8 mouse cellular contexts compared by ENCODE assay signal in genomic region chr11:4946947-4947812, GRCm38 (mm10). TPM values are rescaled to one million over a fixed set of nuclear protein-coding genes. Genes with fewer than 3 reads are reported as not detected.
A peak's percentile ranks its signal among the peaks of the same experiment; 100 is the strongest.
DNase-seq lines count a peak whose midpoint lies in the region; ATAC-seq and TF ChIP-seq lines count a peak whose summit lies in the region.

No protein-coding gene starts in this region.

- no peak; the same call in 1 of the 2 replicates for TF ChIP-seq CTCF in E14TG2a.4 (conservative IDR thresholded peaks at IDR 0.05; ENCODE audit: low read length)
- peak; percentile 22; the same call in 1 of the 2 replicates for TF ChIP-seq CTCF in bone marrow, adult 2 months (IDR thresholded peaks at IDR 0.05; ENCODE audit: control insufficient read depth, insufficient read depth, low read length)
- no peak; the same call in none of the 2 replicates for TF ChIP-seq CTCF in lung, postnatal 0 days (IDR thresholded peaks at IDR 0.05)

- no peak for TF ChIP-seq POLR2A in bone marrow, adult 2 months (IDR thresholded peaks at IDR 0.05; ENCODE audit: borderline replicate concordance, control insufficient read depth, low read depth, low read length)

- under 1% methylated on average over 118 of the region's 120 CpGs for WGBS in bone marrow, adult 2 months
- under 1% methylated on average over 100 of the region's 120 CpGs for WGBS in forebrain, embryonic 13.5 days
- under 1% methylated on average over 113 of the region's 120 CpGs for WGBS in hindbrain, embryonic 14.5 days
- under 1% methylated on average over 86 of the region's 120 CpGs for WGBS in lung, postnatal 0 days

- H3K27me3 ChIP-seq in E14TG2a.4 (ENCODE audit: insufficient read depth, low read length), result peaks cover 72% of the 10 kb centered on the region
- H3K27me3 ChIP-seq in forebrain, embryonic 13.5 days, result peaks cover 76% of the 10 kb centered on the region
- H3K27me3 ChIP-seq in hindbrain, embryonic 14.5 days (ENCODE audit: control insufficient read depth, insufficient read depth, low read length), result peaks cover 67% of the 10 kb centered on the region
- peaks cover 44% of the 10 kb centered on the region for H3K27me3 ChIP-seq in lung, postnatal 0 days (replicated peaks; ENCODE audit: insufficient read depth, low read length)

- H3K4me3 ChIP-seq in E14TG2a.4 (replicated peaks; ENCODE audit: low read length), result peak overlapping the region; percentile 91
- peak overlapping the region; percentile 41 for H3K4me3 ChIP-seq in bone marrow, adult 2 months (replicated peaks; ENCODE audit: control insufficient read depth, low read depth, low read length)
- H3K4me3 ChIP-seq in forebrain, embryonic 13.5 days, result peak overlapping the region; percentile 58
- peak overlapping the region; percentile 74 for H3K4me3 ChIP-seq in hindbrain, embryonic 14.5 days (replicated peaks; ENCODE audit: low read length)
- peak overlapping the region; percentile 43 for H3K4me3 ChIP-seq in lung, postnatal 0 days (ENCODE audit: low read depth, low read length)

- peak overlapping the region; percentile 78 for H3K4me2 ChIP-seq in forebrain, embryonic 13.5 days
- H3K4me2 ChIP-seq in hindbrain, embryonic 14.5 days (replicated peaks), result peak overlapping the region; percentile 63
- peak overlapping the region; percentile 75 for H3K4me2 ChIP-seq in lung, postnatal 0 days (replicated peaks; ENCODE audit: low read depth, low read length)

- H3K4me1 ChIP-seq in E14TG2a.4 (replicated peaks; ENCODE audit: low read depth, low read length), result peaks cover 33% of the 10 kb centered on the region
- H3K4me1 ChIP-seq in bone marrow, adult 2 months (ENCODE audit: control insufficient read depth, insufficient read depth, low read length), result no peaks in the 10 kb centered on the region
- peaks cover 35% of the 10 kb centered on the region for H3K4me1 ChIP-seq in forebrain, embryonic 13.5 days
- peaks cover 17% of the 10 kb centered on the region for H3K4me1 ChIP-seq in hindbrain, embryonic 14.5 days (replicated peaks; ENCODE audit: control insufficient read depth, insufficient read depth, low read length)
- H3K4me1 ChIP-seq in lung, postnatal 0 days (ENCODE audit: insufficient read depth, low read depth, low read length), result peaks cover 6% of the 10 kb centered on the region; the same call in 1 of the 2 replicates

- peak; percentile 81 for DNase-seq in hindbrain, embryonic 14.5 days (ENCODE audit: low spot score)
- peak; percentile 62 to 74 for DNase-seq in layer of hippocampus, postnatal 25 days (ENCODE audit: extremely low spot score in 1 of 2, low spot score in 1 of 2)
- DNase-seq in lung, postnatal 0 days (ENCODE audit: low spot score), result peak; percentile 48
- DNase-seq in retina, postnatal 1 day, result peak; percentile 87
- DNase-seq in thymus, postnatal 25 days, result peak; percentile 82

- H3K9ac ChIP-seq in forebrain, embryonic 13.5 days, result peak overlapping the region; percentile 71
- peak overlapping the region; percentile 82 for H3K9ac ChIP-seq in hindbrain, embryonic 14.5 days
- H3K9ac ChIP-seq in lung, postnatal 0 days (replicated peaks; ENCODE audit: low read depth), result no peak overlapping the region

- H3K9me3 ChIP-seq in E14TG2a.4 (ENCODE audit: low read length), result peaks cover 11% of the 10 kb centered on the region
- no peaks in the 10 kb centered on the region for H3K9me3 ChIP-seq in forebrain, embryonic 13.5 days (replicated peaks)
- H3K9me3 ChIP-seq in hindbrain, embryonic 14.5 days (ENCODE audit: control insufficient read depth, low read length), result no peaks in the 10 kb centered on the region
- H3K9me3 ChIP-seq in lung, postnatal 0 days (ENCODE audit: low read length), result no peaks in the 10 kb centered on the region

- peak; percentile 89 for ATAC-seq in forebrain, embryonic 13.5 days
- peak; percentile 95 for ATAC-seq in hindbrain, embryonic 14.5 days (ENCODE audit: low FRiP score)
- peak; percentile 63 for ATAC-seq in lung, postnatal 0 days

- H3K36me3 ChIP-seq in E14TG2a.4 (ENCODE audit: insufficient read depth, low read length), result peaks cover 38% of the 10 kb centered on the region
- no peaks in the 10 kb centered on the region for H3K36me3 ChIP-seq in forebrain, embryonic 13.5 days (ENCODE audit: poor library complexity, severe bottlenecking)
- H3K36me3 ChIP-seq in hindbrain, embryonic 14.5 days (replicated peaks; ENCODE audit: control insufficient read depth, insufficient read depth), result no peaks in the 10 kb centered on the region; the same call in 1 of the 2 replicates
- no peaks in the 10 kb centered on the region for H3K36me3 ChIP-seq in lung, postnatal 0 days (ENCODE audit: insufficient read depth, low read length)

- TF ChIP-seq EP300 in lung, postnatal 0 days (IDR thresholded peaks at IDR 0.05), result no peak

- peak overlapping the region; percentile 22; the same call in 1 of the 2 replicates for H3K27ac ChIP-seq in bone marrow, adult 2 months (ENCODE audit: control insufficient read depth, insufficient read depth, low read depth, low read length, poor library complexity)
- H3K27ac ChIP-seq in forebrain, embryonic 13.5 days, result peak overlapping the region; percentile 77
- peak overlapping the region; percentile 92 for H3K27ac ChIP-seq in hindbrain, embryonic 14.5 days
- no peak overlapping the region for H3K27ac ChIP-seq in lung, postnatal 0 days (ENCODE audit: low read length)

RNA-seq across cellular contexts. Expression of gene Nefh, which starts 0.7 kb away (rescaled TPM):
- polyA plus RNA-seq in bone marrow, adult 2 months (2011; ENCODE audit: insufficient read depth, insufficient read length, low replicate concordance, missing spikeins), result 1.2 and 1.5 TPM in 2 replicates
- polyA plus RNA-seq in forebrain, embryonic 13.5 days (2015; fragmentation: Nextera tagmentation; extraction: Ambion mirVana), result 0.37 and 0.50 TPM in 2 replicates
- polyA plus RNA-seq in hindbrain, embryonic 14.5 days (2014; fragmentation: Nextera tagmentation; extraction: Ambion mirVana), result 11.8 and 17.9 TPM in 2 replicates
- total RNA-seq in layer of hippocampus, postnatal 25 days (2021), result 10 to 100 TPM; 37.9 to 39.0 TPM
- polyA plus RNA-seq in lung, postnatal 0 days (2015; fragmentation: Nextera tagmentation; extraction: Ambion mirVana), result 0.06 and 0.12 TPM in 2 replicates

RNA-seq across cellular contexts. Expression of gene Ap1b1, which starts 39.4 kb away (rescaled TPM):
- polyA plus RNA-seq in bone marrow, adult 2 months (2011; ENCODE audit: insufficient read depth, insufficient read length, low replicate concordance, missing spikeins), result 75.4 and 99.1 TPM in 2 replicates
- 61.7 and 73.0 TPM in 2 replicates for polyA plus RNA-seq in forebrain, embryonic 13.5 days (2015; fragmentation: Nextera tagmentation; extraction: Ambion mirVana)
- polyA plus RNA-seq in hindbrain, embryonic 14.5 days (2014; fragmentation: Nextera tagmentation; extraction: Ambion mirVana), result 91.7 and 99.9 TPM in 2 replicates
- 100 to 1,000 TPM; 134 to 146 TPM for total RNA-seq in layer of hippocampus, postnatal 25 days (2021)
- 27.3 and 28.3 TPM in 2 replicates for polyA plus RNA-seq in lung, postnatal 0 days (2015; fragmentation: Nextera tagmentation; extraction: Ambion mirVana)

RNA-seq across cellular contexts. Expression of gene Thoc5, which starts 52.1 kb away (rescaled TPM):
- 10.3 and 18.8 TPM in 2 replicates for polyA plus RNA-seq in bone marrow, adult 2 months (2011; ENCODE audit: insufficient read depth, insufficient read length, low replicate concordance, missing spikeins)
- 59.1 and 60.6 TPM in 2 replicates for polyA plus RNA-seq in forebrain, embryonic 13.5 days (2015; fragmentation: Nextera tagmentation; extraction: Ambion mirVana)
- 53.3 TPM in 2 replicates for polyA plus RNA-seq in hindbrain, embryonic 14.5 days (2014; fragmentation: Nextera tagmentation; extraction: Ambion mirVana)
- total RNA-seq in layer of hippocampus, postnatal 25 days (2021), result 10 to 100 TPM; 36.2 to 38.9 TPM
- polyA plus RNA-seq in lung, postnatal 0 days (2015; fragmentation: Nextera tagmentation; extraction: Ambion mirVana), result 16.3 TPM in 2 replicates

Comparison
In these comparisons a context has a peak if more than half of its experiments do, and no peak if none do; other contexts are left out.
1. H3K4me3 ChIP-seq: peak in every context shown above with its lines; median percentile 91 in E14TG2a.4; 74 in hindbrain, embryonic 14.5 days; 58 in forebrain, embryonic 13.5 days; 43 in lung, postnatal 0 days; 41 in bone marrow, adult 2 months.